Mouse (Mus musculus): ENCODE measurements around the gene Tatdn2. TPM values are rescaled to one million over a fixed set of nuclear protein-coding genes. Genes with fewer than 3 reads are reported as not detected.

Gene Tatdn2
- polyA plus RNA-seq, 1 experiment = 41.0 TPM

- TF ChIP-seq MYOD1 (IDR thresholded peaks at IDR 0.05; ENCODE audit: control insufficient read depth, insufficient read length, low read depth) (no peak), USF1 (IDR thresholded peaks at IDR 0.05; ENCODE audit: low read depth) (no peak), MAX (IDR thresholded peaks at IDR 0.05) (no peak), FOSL1 (IDR thresholded peaks at IDR 0.05; ENCODE audit: insufficient read depth, low read length, poor library complexity, severe bottlenecking) (no peak), CEBPB (IDR thresholded peaks at IDR 0.05; ENCODE audit: low read depth) (no peak), CTCF (IDR thresholded peaks at IDR 0.05; ENCODE audit: control insufficient read depth, insufficient read depth, insufficient read length) (no peak), MYOG (IDR thresholded peaks at IDR 0.05; ENCODE audit: control insufficient read depth, extremely low read depth, insufficient read length) (no peak)
- Histone ChIP-seq H3ac (ENCODE audit: control insufficient read depth, insufficient read length, low read depth) (no peak overlapping the region), H3K79me3 (ENCODE audit: low read depth) (no peaks in the 10 kb centered on the region)
Measured at GRCm38 (mm10) chr6:113677070-113677734, 19.6 kb upstream of the Tatdn2 start.

GRCm38 (mm10) chr6:113678246-113679012, 18.4 kb upstream of the Tatdn2 start:
- no peak overlapping the region for H3ac ChIP-seq (ENCODE audit: control insufficient read depth, insufficient read length, low read depth)
- TF ChIP-seq USF1 (IDR thresholded peaks at IDR 0.05; ENCODE audit: low read depth) (no peak), CEBPB (IDR thresholded peaks at IDR 0.05; ENCODE audit: low read depth) (no peak), FOSL1 (IDR thresholded peaks at IDR 0.05; ENCODE audit: insufficient read depth, low read length, poor library complexity, severe bottlenecking) (no peak), CTCF (IDR thresholded peaks at IDR 0.05; ENCODE audit: control insufficient read depth, insufficient read depth, insufficient read length) (no peak), MYOD1 (IDR thresholded peaks at IDR 0.05; ENCODE audit: control insufficient read depth, insufficient read length, low read depth) (no peak), MAX (IDR thresholded peaks at IDR 0.05) (no peak), MYOG (IDR thresholded peaks at IDR 0.05; ENCODE audit: control insufficient read depth, extremely low read depth, insufficient read length) (no peak)
- H3K79me3 ChIP-seq (ENCODE audit: low read depth) = no peaks in the 10 kb centered on the region
- H3K4me3 ChIP-seq (ENCODE audit: insufficient read depth, poor library complexity, severe bottlenecking) = no peak overlapping the region
- no peaks in the 10 kb centered on the region for H3K36me3 ChIP-seq (ENCODE audit: control insufficient read depth, insufficient read depth)
- no peaks in the 10 kb centered on the region for H3K27me3 ChIP-seq (ENCODE audit: control insufficient read depth, insufficient read depth, insufficient read length)
- no peaks in the 10 kb centered on the region for H3K79me2 ChIP-seq (ENCODE audit: control insufficient read depth, insufficient read depth)

More at GRCm38 (mm10) chr6:113677070-113677734, 19.6 kb upstream of the Tatdn2 start:
- Histone ChIP-seq H3K36me3 (ENCODE audit: control insufficient read depth, insufficient read depth) (no peaks in the 10 kb centered on the region), H3K27me3 (ENCODE audit: control insufficient read depth, insufficient read depth, insufficient read length) (no peaks in the 10 kb centered on the region), H3K79me2 (ENCODE audit: control insufficient read depth, insufficient read depth) (no peaks in the 10 kb centered on the region), H3K4me3 (ENCODE audit: insufficient read depth, poor library complexity, severe bottlenecking) (no peak overlapping the region)

- Histone ChIP-seq H3K27me3 (ENCODE audit: control insufficient read depth, insufficient read depth, insufficient read length) (no peaks in the 10 kb centered on the region), H3K36me3 (ENCODE audit: control insufficient read depth, insufficient read depth) (no peaks in the 10 kb centered on the region), H3K79me3 (ENCODE audit: low read depth) (no peaks in the 10 kb centered on the region), H3K79me2 (ENCODE audit: control insufficient read depth, insufficient read depth) (no peaks in the 10 kb centered on the region), H3ac (ENCODE audit: control insufficient read depth, insufficient read length, low read depth) (no peak overlapping the region), H3K4me3 (ENCODE audit: insufficient read depth, poor library complexity, severe bottlenecking) (no peak overlapping the region)
- TF ChIP-seq MAX (IDR thresholded peaks at IDR 0.05) (no peak), FOSL1 (IDR thresholded peaks at IDR 0.05; ENCODE audit: insufficient read depth, low read length, poor library complexity, severe bottlenecking) (no peak), CEBPB (IDR thresholded peaks at IDR 0.05; ENCODE audit: low read depth) (no peak), MYOG (IDR thresholded peaks at IDR 0.05; ENCODE audit: control insufficient read depth, extremely low read depth, insufficient read length) (no peak), CTCF (IDR thresholded peaks at IDR 0.05; ENCODE audit: control insufficient read depth, insufficient read depth, insufficient read length) (no peak), USF1 (IDR thresholded peaks at IDR 0.05; ENCODE audit: low read depth) (no peak), MYOD1 (IDR thresholded peaks at IDR 0.05; ENCODE audit: control insufficient read depth, insufficient read length, low read depth) (no peak)
Measured at GRCm38 (mm10) chr6:113679993-113680566, 16.8 kb upstream of the Tatdn2 start.

GRCm38 (mm10) chr6:113681271-113681670, 15.6 kb upstream of the Tatdn2 start:
- Histone ChIP-seq H3ac (ENCODE audit: control insufficient read depth, insufficient read length, low read depth) (no peak overlapping the region), H3K79me2 (ENCODE audit: control insufficient read depth, insufficient read depth) (no peaks in the 10 kb centered on the region), H3K36me3 (ENCODE audit: control insufficient read depth, insufficient read depth) (no peaks in the 10 kb centered on the region), H3K4me3 (ENCODE audit: insufficient read depth, poor library complexity, severe bottlenecking) (no peak overlapping the region), H3K27me3 (ENCODE audit: control insufficient read depth, insufficient read depth, insufficient read length) (no peaks in the 10 kb centered on the region), H3K79me3 (ENCODE audit: low read depth) (no peaks in the 10 kb centered on the region)
- TF ChIP-seq MYOD1 (IDR thresholded peaks at IDR 0.05; ENCODE audit: control insufficient read depth, insufficient read length, low read depth) = no peak
- TF ChIP-seq CTCF (IDR thresholded peaks at IDR 0.05; ENCODE audit: control insufficient read depth, insufficient read depth, insufficient read length) = peak; percentile 83
- peak; percentile 23 for TF ChIP-seq USF1 (IDR thresholded peaks at IDR 0.05; ENCODE audit: low read depth)

- Histone ChIP-seq H3K36me3 (ENCODE audit: control insufficient read depth, insufficient read depth) (no peaks in the 10 kb centered on the region), H3K79me2 (ENCODE audit: control insufficient read depth, insufficient read depth) (no peaks in the 10 kb centered on the region), H3K4me3 (ENCODE audit: insufficient read depth, poor library complexity, severe bottlenecking) (no peak overlapping the region), H3ac (ENCODE audit: control insufficient read depth, insufficient read length, low read depth) (no peak overlapping the region), H3K79me3 (ENCODE audit: low read depth) (no peaks in the 10 kb centered on the region), H3K27me3 (ENCODE audit: control insufficient read depth, insufficient read depth, insufficient read length) (no peaks in the 10 kb centered on the region)
- TF ChIP-seq CEBPB (IDR thresholded peaks at IDR 0.05; ENCODE audit: low read depth) = no peak
- TF ChIP-seq MAX (IDR thresholded peaks at IDR 0.05) = no peak
- no peak for TF ChIP-seq MYOD1 (IDR thresholded peaks at IDR 0.05; ENCODE audit: control insufficient read depth, insufficient read length, low read depth)
- no peak for TF ChIP-seq FOSL1 (IDR thresholded peaks at IDR 0.05; ENCODE audit: insufficient read depth, low read length, poor library complexity, severe bottlenecking)
- no peak for TF ChIP-seq MYOG (IDR thresholded peaks at IDR 0.05; ENCODE audit: control insufficient read depth, extremely low read depth, insufficient read length)
- no peak for TF ChIP-seq CTCF (IDR thresholded peaks at IDR 0.05; ENCODE audit: control insufficient read depth, insufficient read depth, insufficient read length)
- no peak for TF ChIP-seq USF1 (IDR thresholded peaks at IDR 0.05; ENCODE audit: low read depth)
Measured at GRCm38 (mm10) chr6:113683081-113683825, 13.6 kb upstream of the Tatdn2 start.
